Mouse (Mus musculus) forebrain, embryonic 13.5 days (tissue): Measurements from ENCODE around the gene Ovol2. TPM values are rescaled to one million over a fixed set of nuclear protein-coding genes. Genes with fewer than 3 reads are reported as not detected.

Experiments used
- ATAC-seq: fragments of 200-750 bp; cut with Nextera tagmentation; 2 replicates; pipeline ENCODE4 v1.8.0; 2017
- H3K27ac ChIP-seq: fragments of 300-500 bp; sonication (generic); 2 replicates; pipeline ENCODE4 v1.5.1; 2015; ENCODE audit warnings: inconsistent platforms, mild to moderate bottlenecking, moderate library complexity
- H3K27me3 ChIP-seq: fragments of 300-500 bp; sonication (generic); 2 replicates; pipeline ENCODE4 v1.6.1; 2015; ENCODE audit warnings: mild to moderate bottlenecking, inconsistent platforms
- H3K36me3 ChIP-seq: fragments of 300-500 bp; sonication (generic); 2 replicates; pipeline ENCODE4 v1.6.1; 2015; ENCODE audit warnings: mild to moderate bottlenecking, inconsistent platforms; ENCODE audit not compliant: poor library complexity, severe bottlenecking
- H3K4me1 ChIP-seq: fragments of 300-500 bp; sonication (generic); 2 replicates; pipeline ENCODE4 v1.6.1; 2015; ENCODE audit warnings: inconsistent platforms
- H3K4me2 ChIP-seq: fragments of 300-500 bp; sonication (generic); 2 replicates; pipeline ENCODE4 v1.6.1; 2015; ENCODE audit warnings: inconsistent platforms, mild to moderate bottlenecking, moderate library complexity
- H3K4me3 ChIP-seq: fragments of 300-500 bp; sonication (generic); 2 replicates; pipeline ENCODE4 v1.5.1; 2015; ENCODE audit warnings: mild to moderate bottlenecking, inconsistent platforms
- H3K9ac ChIP-seq: fragments of 300-500 bp; sonication (generic); 2 replicates; pipeline ENCODE4 v1.6.1; 2015; ENCODE audit warnings: mild to moderate bottlenecking, inconsistent platforms
- H3K9me3 ChIP-seq: fragments of 300-500 bp; sonication (generic); replicated peaks from 2 replicates; pipeline ENCODE4 v1.6.1; 2016; ENCODE audit warnings: inconsistent platforms
- WGBS: fragments of 180-500 bp; shearing (Covaris S2); methylation state at CpG from one replicate; pipeline ENCODE4 v1.1.7; 2015; 5-methylcytosine and 5-hydroxymethylcytosine counted together
- polyA plus RNA-seq: library from polyadenylated mRNA; unstranded; fragments of >200 nt; fragmentation: Nextera tagmentation; extraction: Ambion mirVana; gene quantifications from 2 replicates; pipeline ENCODE4 v1.2.1, GENCODE M21; 2015

Gene Ovol2
- polyA plus RNA-seq, 1 experiment from 2014 or later: not detected

DNA sequence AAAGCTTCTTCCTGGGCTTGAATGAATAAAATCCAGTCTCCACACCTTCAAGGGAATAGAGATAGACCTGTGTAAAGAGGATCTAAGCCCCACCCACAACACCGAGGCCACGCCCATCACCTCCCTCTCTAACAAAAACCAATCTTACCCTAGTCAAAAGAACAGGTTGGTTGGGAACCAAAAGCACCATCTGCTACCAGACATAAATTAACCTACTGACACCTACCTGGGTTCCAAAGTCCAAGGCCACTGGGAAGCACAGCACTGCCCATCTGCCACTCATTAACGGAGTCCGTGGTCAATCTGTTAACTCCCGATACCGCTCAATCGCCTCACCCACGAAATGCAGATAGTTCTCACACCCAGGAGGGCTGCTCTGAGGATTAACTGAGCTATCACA, 23.4 kb downstream of the Ovol2 start:
- H3K36me3 ChIP-seq: no peaks in the 10 kb centered on the region
- no peak for ATAC-seq
- 57% methylated on average over 8 of the region's 8 CpGs for WGBS
- no peak overlapping the region for H3K9ac ChIP-seq
- no peaks in the 10 kb centered on the region for H3K27me3 ChIP-seq
- no peaks in the 10 kb centered on the region for H3K9me3 ChIP-seq
- no peaks in the 10 kb centered on the region for H3K4me1 ChIP-seq
- H3K4me2 ChIP-seq: no peak overlapping the region
- H3K4me3 ChIP-seq: no peak overlapping the region
- no peak overlapping the region for H3K27ac ChIP-seq

DNA sequence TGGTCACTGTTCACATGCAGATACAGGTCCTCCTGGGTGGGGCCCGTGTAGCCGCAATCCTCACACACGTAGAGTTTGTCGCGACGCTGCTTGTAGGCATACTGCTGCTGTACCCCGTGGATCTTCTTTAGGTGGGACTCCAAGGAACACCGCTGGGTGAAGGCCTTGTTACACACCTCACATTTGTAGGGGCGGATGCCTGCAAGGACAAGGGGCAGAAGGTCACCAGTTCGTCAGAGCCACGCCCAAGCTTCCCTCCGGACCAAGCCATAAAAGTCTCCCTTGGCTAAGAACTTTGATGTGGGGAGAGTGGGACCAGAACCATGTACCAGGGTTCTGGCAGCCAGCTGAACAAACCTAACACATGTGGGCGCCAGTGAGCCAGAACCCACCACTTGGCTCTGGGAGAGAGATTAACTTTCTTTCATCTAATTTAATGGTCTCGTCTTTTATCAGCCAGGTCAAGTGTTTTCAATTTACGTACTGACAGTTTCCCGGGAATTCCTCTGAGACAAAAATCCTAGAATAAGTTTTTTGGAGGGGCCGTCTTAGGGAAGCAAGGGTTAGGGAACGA, 26.1 kb downstream of the Ovol2 start:
- no peak overlapping the region for H3K4me2 ChIP-seq
- no peaks in the 10 kb centered on the region for H3K27me3 ChIP-seq
- no peaks in the 10 kb centered on the region for H3K4me1 ChIP-seq
- H3K4me3 ChIP-seq: no peak overlapping the region
- no peak overlapping the region for H3K9ac ChIP-seq
- no peaks in the 10 kb centered on the region for H3K36me3 ChIP-seq
- ATAC-seq: no peak
- 76% methylated on average over 18 of the region's 18 CpGs for WGBS
- H3K27ac ChIP-seq: no peak overlapping the region
- H3K9me3 ChIP-seq: no peaks in the 10 kb centered on the region

DNA sequence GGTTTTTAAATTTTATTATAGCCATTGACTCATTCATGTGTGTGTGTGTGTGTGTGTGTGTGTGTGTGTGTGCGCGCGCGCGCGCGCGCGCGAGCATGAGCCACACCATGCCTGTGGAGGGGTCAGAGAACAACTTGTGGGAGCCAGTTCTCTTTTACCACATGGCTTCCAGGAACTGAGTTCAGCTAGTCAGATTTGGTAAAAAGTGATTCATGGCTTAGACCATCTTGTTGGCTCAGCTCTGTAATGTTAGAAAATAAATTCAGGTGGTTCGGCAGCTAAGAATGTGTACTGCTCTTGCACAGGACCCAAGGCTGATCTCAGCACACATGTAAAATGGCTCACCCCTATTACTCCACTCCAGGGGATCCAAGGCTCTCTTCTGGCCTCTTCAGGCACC, 30.8 kb downstream of the Ovol2 start:
- Histone ChIP-seq H3K4me1 (no peaks in the 10 kb centered on the region), H3K27me3 (no peaks in the 10 kb centered on the region), H3K36me3 (no peaks in the 10 kb centered on the region), H3K9ac (no peak overlapping the region), H3K4me2 (no peak overlapping the region), H3K27ac (no peak overlapping the region), H3K4me3 (no peak overlapping the region), H3K9me3 (no peaks in the 10 kb centered on the region)
- over 99% methylated on average over 11 of the region's 11 CpGs for WGBS
- no peak for ATAC-seq

GRCm38 (mm10) chr2:144299749-144300669, 31.9 kb downstream of the Ovol2 start:
- Histone ChIP-seq H3K9me3 (no peaks in the 10 kb centered on the region), H3K36me3 (no peaks in the 10 kb centered on the region), H3K4me2 (no peak overlapping the region), H3K27me3 (no peaks in the 10 kb centered on the region), H3K27ac (no peak overlapping the region), H3K4me3 (no peak overlapping the region), H3K4me1 (no peaks in the 10 kb centered on the region), H3K9ac (no peak overlapping the region)
- 79% methylated on average over 9 of the region's 9 CpGs for whole genome bisulfite sequencing
- no peak for ATAC-seq

- no peak overlapping the region for H3K4me3 ChIP-seq
- WGBS: 59% methylated on average over 9 of the region's 9 CpGs
- ATAC-seq: no peak
These were observed 36.7 kb downstream of the Ovol2 start for GRCm38 (mm10) chr2:144295145-144295735.

DNA sequence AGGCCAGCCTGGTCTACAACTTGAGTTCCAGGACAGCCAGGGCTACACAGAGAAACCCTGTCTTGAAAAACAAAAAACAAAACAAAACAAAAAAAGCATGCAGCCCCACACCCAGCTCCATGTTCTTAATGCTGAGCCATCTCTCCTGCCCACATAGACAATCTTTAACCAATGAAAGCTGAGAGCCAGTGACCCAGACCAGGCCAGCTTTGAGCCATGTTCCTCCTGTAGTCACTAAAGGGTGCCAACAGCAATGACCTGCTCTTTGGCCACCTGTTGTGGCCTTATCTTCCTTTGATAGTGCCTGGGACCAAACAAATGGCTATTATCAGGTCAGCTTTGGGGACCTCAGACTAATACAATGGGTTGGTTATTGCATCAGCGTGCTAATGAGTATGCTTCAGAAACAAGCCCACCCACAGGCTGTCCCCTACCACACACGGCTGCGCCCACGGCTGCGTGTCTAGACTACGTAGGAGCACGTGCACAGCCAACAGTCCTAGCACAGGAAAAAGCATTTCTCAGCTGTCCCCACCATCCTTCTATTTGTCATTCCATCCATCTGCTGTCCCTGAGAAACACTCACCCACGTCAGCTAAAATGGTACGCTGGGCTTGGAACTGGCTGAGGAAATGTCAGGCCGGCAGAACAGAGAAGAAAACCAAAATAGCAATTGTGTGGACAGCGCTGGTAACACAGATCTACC, 40.2 kb downstream of the Ovol2 start:
- H3K9me3 ChIP-seq: no peaks in the 10 kb centered on the region
- ATAC-seq: no peak
- no peak overlapping the region for H3K4me2 ChIP-seq
- H3K36me3 ChIP-seq: no peaks in the 10 kb centered on the region
- H3K27ac ChIP-seq: no peak overlapping the region
- H3K27me3 ChIP-seq: no peaks in the 10 kb centered on the region; the same call in 1 of the 2 replicates
- no peak overlapping the region for H3K4me3 ChIP-seq
- 83% methylated on average over 11 of the region's 11 CpGs for WGBS
- H3K4me1 ChIP-seq: no peaks in the 10 kb centered on the region
- H3K9ac ChIP-seq: no peak overlapping the region

More at GRCm38 (mm10) chr2:144295145-144295735, 36.7 kb downstream of the Ovol2 start:
- Histone ChIP-seq H3K4me1 (no peaks in the 10 kb centered on the region), H3K27me3 (no peaks in the 10 kb centered on the region), H3K27ac (no peak overlapping the region), H3K9me3 (no peaks in the 10 kb centered on the region), H3K9ac (no peak overlapping the region), H3K36me3 (no peaks in the 10 kb centered on the region), H3K4me2 (no peak overlapping the region)

DNA sequence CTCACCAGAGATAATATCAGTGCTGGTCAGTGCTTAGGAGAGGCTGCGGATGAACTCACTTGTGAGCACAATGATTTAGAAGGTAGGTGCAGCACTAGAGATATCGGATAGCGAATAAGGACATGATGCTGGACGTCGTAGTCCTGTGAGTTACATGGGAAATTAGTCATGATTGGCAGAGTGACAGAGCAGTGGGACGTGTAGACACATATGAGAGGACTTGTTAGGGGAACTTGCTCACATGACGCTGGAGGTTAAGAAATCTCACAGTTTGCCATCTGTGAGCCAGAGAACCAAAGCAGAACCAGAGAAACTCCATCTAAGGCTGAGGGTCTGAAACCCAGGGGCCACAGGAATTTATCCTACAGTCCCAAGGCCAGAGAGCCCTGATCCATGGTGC, 41.6 kb downstream of the Ovol2 start:
- Histone ChIP-seq H3K4me1 (no peaks in the 10 kb centered on the region), H3K9me3 (no peaks in the 10 kb centered on the region), H3K9ac (no peak overlapping the region), H3K4me3 (no peak overlapping the region), H3K4me2 (no peak overlapping the region), H3K36me3 (no peaks in the 10 kb centered on the region), H3K27ac (no peak overlapping the region), H3K27me3 (no peaks in the 10 kb centered on the region; the same call in 1 of the 2 replicates)
- 91% methylated on average over 7 of the region's 7 CpGs for WGBS
- no peak for ATAC-seq

- Histone ChIP-seq H3K4me1 (peaks cover 6% of the 10 kb centered on the region; the same call in 1 of the 2 replicates), H3K27me3 (no peaks in the 10 kb centered on the region), H3K9ac (no peak overlapping the region), H3K27ac (no peak overlapping the region), H3K9me3 (no peaks in the 10 kb centered on the region), H3K4me2 (no peak overlapping the region), H3K4me3 (no peak overlapping the region), H3K36me3 (peaks cover 14% of the 10 kb centered on the region)
- WGBS: 66% methylated on average over 3 of the region's 3 CpGs
- no peak for ATAC-seq
These were observed 50.5 kb downstream of the Ovol2 start for GRCm38 (mm10) chr2:144281417-144281816.

DNA sequence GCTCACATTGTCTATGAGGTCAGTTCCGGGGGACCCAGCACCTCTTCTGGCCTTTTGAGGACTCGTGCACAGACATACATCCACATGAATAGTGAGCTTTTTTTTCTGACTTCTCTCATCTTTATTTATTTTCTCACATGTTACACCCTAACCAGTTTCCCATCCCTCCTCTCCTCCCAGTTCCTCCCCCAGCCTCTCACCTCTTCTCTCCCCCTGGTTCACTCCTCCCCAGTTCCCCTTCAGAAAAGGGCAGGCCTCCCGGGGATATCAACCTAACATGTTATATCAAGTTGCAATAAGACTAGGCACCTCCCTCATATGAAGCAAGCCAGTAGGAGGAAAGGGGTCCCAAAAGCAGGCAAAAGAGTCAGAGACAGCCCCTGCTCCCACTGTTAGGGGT, 51.4 kb downstream of the Ovol2 start:
- H3K4me1 ChIP-seq: peaks cover 6% of the 10 kb centered on the region; the same call in 1 of the 2 replicates
- no peak overlapping the region for H3K4me3 ChIP-seq
- no peak overlapping the region for H3K4me2 ChIP-seq
- no peak overlapping the region for H3K27ac ChIP-seq
- no peak for ATAC-seq
- H3K36me3 ChIP-seq: peaks cover 17% of the 10 kb centered on the region
- H3K9me3 ChIP-seq: no peaks in the 10 kb centered on the region
- no peaks in the 10 kb centered on the region for H3K27me3 ChIP-seq
- 87% methylated on average over 3 of the region's 3 CpGs for WGBS
- H3K9ac ChIP-seq: no peak overlapping the region

DNA sequence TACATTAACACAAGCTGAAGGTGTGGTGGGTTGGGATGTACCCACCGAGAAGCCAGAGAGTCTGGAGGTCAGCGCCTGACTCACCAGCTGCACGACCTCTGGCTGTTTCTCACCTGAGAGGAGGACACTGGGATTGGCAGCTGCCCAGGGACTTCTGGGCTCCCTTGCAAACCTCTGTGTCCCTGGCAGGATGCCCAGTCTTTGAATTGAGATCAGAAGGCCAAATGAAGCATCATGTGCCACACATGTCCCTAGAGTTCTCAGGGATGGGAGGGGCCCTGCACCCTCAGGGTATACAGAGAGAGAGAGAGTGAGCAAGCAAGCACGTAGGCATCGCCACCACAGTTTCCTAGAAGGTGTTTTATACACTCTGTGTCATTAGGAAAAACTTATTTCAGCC, 52.2 kb downstream of the Ovol2 start:
- H3K4me1 ChIP-seq: peaks cover 4% of the 10 kb centered on the region; the same call in 1 of the 2 replicates
- no peak overlapping the region for H3K4me2 ChIP-seq
- H3K27ac ChIP-seq: no peak overlapping the region
- H3K27me3 ChIP-seq: no peaks in the 10 kb centered on the region
- no peak for ATAC-seq
- 75% methylated on average over 5 of the region's 5 CpGs for WGBS
- no peaks in the 10 kb centered on the region for H3K9me3 ChIP-seq
- H3K36me3 ChIP-seq: peaks cover 17% of the 10 kb centered on the region
- H3K4me3 ChIP-seq: no peak overlapping the region
- H3K9ac ChIP-seq: no peak overlapping the region

GRCm38 (mm10) chr2:144276885-144277284, 55.1 kb downstream of the Ovol2 start:
- 90% methylated on average over 3 of the region's 3 CpGs for WGBS

DNA sequence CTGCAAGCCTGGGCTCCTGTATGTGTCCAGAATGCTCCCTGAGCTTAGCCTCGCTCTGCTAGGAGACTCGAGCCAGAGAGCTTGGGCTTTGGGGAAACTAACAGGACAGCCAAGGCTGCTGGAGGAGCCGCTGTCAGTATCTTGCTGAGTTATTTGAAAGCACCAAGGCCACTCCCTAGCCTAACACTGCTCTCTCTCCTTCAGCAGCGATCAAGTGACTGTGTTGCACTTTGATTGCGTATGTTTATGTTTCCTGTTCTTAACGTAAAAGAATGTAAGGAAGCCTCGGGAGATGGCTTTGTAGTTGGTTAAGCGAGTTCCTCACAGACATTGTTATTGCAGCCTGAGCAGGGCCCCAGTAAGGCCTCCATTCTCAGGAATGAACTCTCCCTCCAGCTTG, 57.2 kb downstream of the Ovol2 start:
- no peak overlapping the region for H3K9ac ChIP-seq
- no peak overlapping the region for H3K4me2 ChIP-seq
- H3K36me3 ChIP-seq: peaks cover 14% of the 10 kb centered on the region
- H3K4me3 ChIP-seq: no peak overlapping the region
- no peaks in the 10 kb centered on the region for H3K27me3 ChIP-seq
- 0 out of 2 replicates have a peak, but pooled peaks cover 4% of the 10 kb centered on the region for H3K4me1 ChIP-seq
- ATAC-seq: no peak
- 78% methylated on average over 8 of the region's 8 CpGs for WGBS
- H3K27ac ChIP-seq: no peak overlapping the region
- H3K9me3 ChIP-seq: no peaks in the 10 kb centered on the region

More at GRCm38 (mm10) chr2:144276885-144277284, 55.1 kb downstream of the Ovol2 start:
- Histone ChIP-seq H3K4me2 (no peak overlapping the region), H3K9ac (no peak overlapping the region), H3K27me3 (no peaks in the 10 kb centered on the region), H3K36me3 (peaks cover 17% of the 10 kb centered on the region), H3K4me3 (no peak overlapping the region), H3K27ac (no peak overlapping the region), H3K4me1 (0 out of 2 replicates have a peak, but pooled peaks cover 4% of the 10 kb centered on the region), H3K9me3 (no peaks in the 10 kb centered on the region)
- no peak for ATAC-seq
